Mouse (Mus musculus) heart, embryonic 14.5 days (tissue): ENCODE results near the gene Mcm5. TPM values are rescaled to one million over a fixed set of nuclear protein-coding genes. Genes with fewer than 3 reads are reported as not detected.

Source experiments
- ATAC-seq: fragments of 200-750 bp; cut with Nextera tagmentation; 2 replicates; pipeline ENCODE4 v1.8.0; 2017; ENCODE audit warnings: low read depth, moderate TSS enrichment; ENCODE audit not compliant: insufficient number of reproducible peaks, insufficient read depth, low FRiP score
- H3K27ac ChIP-seq, 2 experiments: fragments of 200-500 bp in 1 of 2; fragments of 300-500 bp in 1 of 2; sonication (generic) in 1 of 2; replicated peaks in 1 of 2; 2 replicates each; pipeline ENCODE4 v1.5.1; 2012 to 2014; ENCODE audit warnings: low read depth in 2 of 2, low read length in 2 of 2, control low read depth in 1 of 2, mild to moderate bottlenecking in 1 of 2, mixed read lengths in 1 of 2; ENCODE audit not compliant: control insufficient read depth in 1 of 2, insufficient read depth in 1 of 2
- H3K27me3 ChIP-seq: fragments of 300-500 bp; sonication (generic); 2 replicates; pipeline ENCODE4 v1.6.1; 2014; ENCODE audit warnings: mild to moderate bottlenecking, low read length, control low read depth; ENCODE audit not compliant: control insufficient read depth, insufficient read depth
- H3K36me3 ChIP-seq: fragments of 300-500 bp; sonication (generic); 2 replicates; pipeline ENCODE4 v1.6.1; 2014; ENCODE audit warnings: mild to moderate bottlenecking, control low read depth, low read length, mixed read lengths; ENCODE audit not compliant: control insufficient read depth, insufficient read depth
- H3K4me1 ChIP-seq, 2 experiments: fragments of 200-500 bp in 1 of 2; fragments of 300-500 bp in 1 of 2; sonication (generic) in 1 of 2; 2 replicates each; pipeline ENCODE4 v1.6.1; 2012 to 2014; ENCODE audit warnings: low read length in 2 of 2, control low read depth in 1 of 2, mixed read lengths in 1 of 2; ENCODE audit not compliant: control insufficient read depth in 2 of 2, insufficient read depth in 2 of 2
- H3K4me2 ChIP-seq: fragments of 300-500 bp; sonication (generic); 2 replicates; pipeline ENCODE4 v1.6.1; 2014; ENCODE audit warnings: mild to moderate bottlenecking, low read length
- H3K4me3 ChIP-seq, 2 experiments: fragments of 200-500 bp in 1 of 2; fragments of 300-500 bp in 1 of 2; sonication (generic) in 1 of 2; 2 replicates each; pipeline ENCODE4 v1.5.1; 2012 to 2014; ENCODE audit warnings: low read length in 2 of 2, mild to moderate bottlenecking in 2 of 2, control low read depth in 1 of 2, low read depth in 1 of 2, moderate library complexity in 1 of 2; ENCODE audit not compliant: control insufficient read depth in 1 of 2, insufficient read depth in 1 of 2
- H3K9ac ChIP-seq: fragments of 300-500 bp; sonication (generic); 2 replicates; pipeline ENCODE4 v1.6.1; 2014; ENCODE audit warnings: mild to moderate bottlenecking, low read length
- H3K9me3 ChIP-seq: fragments of 300-500 bp; sonication (generic); 2 replicates; pipeline ENCODE4 v1.6.1; 2016; ENCODE audit warnings: low read length, control low read depth; ENCODE audit not compliant: control insufficient read depth
- WGBS: fragments of 180-500 bp; shearing (Covaris S2); extraction: QIAGEN DNeasy Blood & Tissue Kit; methylation state at CpG from one replicate; pipeline ENCODE4 v1.1.7; 2014; 5-methylcytosine and 5-hydroxymethylcytosine counted together
- polyA plus RNA-seq: library from polyadenylated mRNA; unstranded; fragments of >200 nt; fragmentation: Nextera tagmentation; extraction: Ambion mirVana; gene quantifications from 2 replicates; pipeline ENCODE4 v1.2.1, GENCODE M21; 2014

Mcm5 gene
- polyA plus RNA-seq: 63.7 and 71.7 TPM in 2 replicates

DNA sequence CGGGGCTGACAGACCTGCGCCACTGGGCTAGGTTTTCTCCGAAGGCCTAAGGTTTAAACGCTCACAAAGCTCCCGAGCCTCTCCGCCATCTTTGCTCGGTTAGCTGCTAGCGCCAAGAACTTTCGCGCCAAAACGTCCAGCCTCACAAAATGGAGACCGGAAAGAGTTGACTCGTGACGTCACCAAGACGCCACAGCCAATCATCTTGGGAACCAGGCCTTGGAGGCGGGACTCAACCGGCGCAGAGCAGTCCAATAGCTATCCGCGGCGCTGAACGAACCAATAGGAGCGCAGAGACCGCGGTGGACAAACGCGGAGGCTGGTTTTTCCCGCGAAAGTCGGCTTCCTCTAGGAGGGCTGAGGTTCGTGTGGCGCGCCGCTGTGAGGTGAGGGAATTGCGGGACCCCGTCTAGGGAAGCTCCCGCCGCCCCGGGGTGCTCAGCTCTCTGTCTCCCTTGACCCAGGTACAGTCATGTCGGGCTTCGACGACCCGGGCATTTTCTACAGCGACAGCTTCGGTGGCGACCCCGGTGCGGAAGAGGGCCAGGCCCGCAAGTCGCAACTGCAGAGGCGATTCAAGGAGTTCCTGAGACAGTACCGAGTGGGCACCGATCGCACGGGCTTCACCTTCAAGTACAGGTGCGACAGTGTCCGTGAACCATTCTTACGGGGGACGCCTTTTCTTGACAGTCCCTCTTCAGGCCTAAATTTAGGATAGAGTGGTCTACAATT lies at the start of gene Mcm5:
Mcm5 (plus strand) TSS at position 334 of the 732 bp plus-strand sequence.
- ATAC-seq: peak; percentile 96
- under 1% methylated on average over 59 of the region's 59 CpGs for WGBS

DNA sequence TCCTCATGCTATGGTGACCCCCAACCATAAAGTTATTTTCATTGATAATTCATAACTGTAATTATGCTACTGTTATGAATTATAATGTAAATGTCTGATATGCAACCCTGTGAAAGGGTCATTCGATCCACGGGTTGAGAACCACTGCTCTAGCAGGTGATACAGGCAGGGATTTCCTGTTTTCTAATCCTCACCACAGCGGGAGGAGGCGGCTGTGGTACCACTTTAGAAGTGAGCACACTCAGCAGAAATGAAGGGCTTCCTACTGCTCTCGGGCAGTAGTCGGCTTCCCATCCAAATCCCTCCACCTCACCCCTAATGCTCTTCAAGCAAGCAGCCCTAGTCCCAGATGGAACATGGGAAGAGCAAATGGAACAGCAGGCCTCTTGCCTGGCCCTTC lies 49.3 kb upstream of the Mcm5 start:
- WGBS: 76% methylated on average over 6 of the region's 6 CpGs
- Histone ChIP-seq H3K9ac (no peak overlapping the region), H3K4me2 (no peak overlapping the region), H3K27ac (no peak overlapping the region), H3K9me3 (no peaks in the 10 kb centered on the region), H3K27me3 (no peaks in the 10 kb centered on the region), H3K36me3 (peaks cover 71% of the 10 kb centered on the region), H3K4me3 (no peak overlapping the region), H3K4me1 (peaks cover 2 to 8% of the 10 kb centered on the region in 2 experiments; a peak in 1 of 4 replicates)
- ATAC-seq: no peak

More for the DNA sequence above, at the start of gene Mcm5:
- no peaks in the 10 kb centered on the region for H3K9me3 ChIP-seq
- H3K4me3 ChIP-seq: peak within 1 kb of the TSS; percentile 75 to 94
- peak within 1 kb of the TSS; percentile 92 for H3K4me2 ChIP-seq
- peak within 1 kb of the TSS; percentile 84 for H3K9ac ChIP-seq
- H3K4me1 ChIP-seq: peaks cover 2 to 12% of the 10 kb centered on the region in 2 experiments; a peak in 3 of 4 replicates
- H3K27me3 ChIP-seq: no peaks in the 10 kb centered on the region
- H3K27ac ChIP-seq: peak within 1 kb of the TSS; percentile 76 to 83
- H3K36me3 ChIP-seq: peaks cover 38% of the 10 kb centered on the region

DNA sequence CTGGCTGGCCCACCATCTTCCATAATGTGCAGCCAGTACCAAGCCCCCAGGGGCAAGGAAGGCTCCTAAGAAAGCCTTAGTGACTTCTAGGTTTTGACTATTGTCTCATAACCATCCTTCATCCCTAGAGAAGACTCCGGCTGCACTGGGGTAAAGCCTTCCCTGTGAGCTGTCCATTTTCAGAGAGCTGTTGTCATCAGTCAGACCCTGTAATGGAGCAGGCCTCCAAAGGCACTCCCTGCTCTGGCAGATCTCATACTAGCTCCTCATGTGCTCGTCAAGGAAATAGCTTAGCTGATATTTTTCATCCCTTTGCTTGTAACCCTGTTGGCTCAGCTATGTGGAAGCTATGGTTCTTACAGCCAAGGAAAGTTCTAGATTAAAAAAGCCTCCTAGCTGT lies 48.6 kb upstream of the Mcm5 start:
- Histone ChIP-seq H3K27ac (no peak overlapping the region), H3K36me3 (peaks cover 78% of the 10 kb centered on the region), H3K4me2 (no peak overlapping the region), H3K9ac (no peak overlapping the region), H3K4me3 (no peak overlapping the region), H3K9me3 (no peaks in the 10 kb centered on the region), H3K4me1 (peaks cover 2 to 8% of the 10 kb centered on the region in 2 experiments; a peak in 1 of 4 replicates), H3K27me3 (no peaks in the 10 kb centered on the region)
- no peak for ATAC-seq
- WGBS: 61% methylated on average over 2 of the region's 2 CpGs

DNA sequence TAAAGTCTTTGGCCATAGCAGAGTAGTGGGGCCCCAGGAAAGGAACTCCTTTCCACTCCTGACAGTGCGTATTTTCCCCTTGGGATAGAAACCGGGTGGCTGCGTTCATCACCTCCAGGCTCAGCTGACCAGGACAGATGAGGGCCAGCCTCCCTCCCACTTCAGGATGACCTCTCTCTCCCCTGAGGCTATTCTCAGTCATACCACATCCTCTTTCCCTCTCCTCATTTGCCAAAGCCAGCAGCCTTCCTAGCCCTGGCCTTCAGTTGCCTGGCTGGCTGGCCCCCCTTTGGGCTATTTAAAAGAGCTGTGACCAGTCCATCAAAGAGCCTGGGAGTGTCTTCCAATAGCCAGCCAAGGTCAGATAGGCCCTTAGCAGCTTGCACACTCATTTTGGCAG lies 46.1 kb upstream of the Mcm5 start:
- no peak overlapping the region for H3K27ac ChIP-seq
- H3K4me1 ChIP-seq: peaks cover 2 to 8% of the 10 kb centered on the region in 2 experiments; a peak in 1 of 4 replicates
- no peak overlapping the region for H3K4me3 ChIP-seq
- no peaks in the 10 kb centered on the region for H3K9me3 ChIP-seq
- no peak overlapping the region for H3K4me2 ChIP-seq
- H3K9ac ChIP-seq: no peak overlapping the region
- no peaks in the 10 kb centered on the region for H3K27me3 ChIP-seq
- 51% methylated on average over 3 of the region's 3 CpGs for WGBS
- no peak for ATAC-seq
- H3K36me3 ChIP-seq: peaks cover 80% of the 10 kb centered on the region

DNA sequence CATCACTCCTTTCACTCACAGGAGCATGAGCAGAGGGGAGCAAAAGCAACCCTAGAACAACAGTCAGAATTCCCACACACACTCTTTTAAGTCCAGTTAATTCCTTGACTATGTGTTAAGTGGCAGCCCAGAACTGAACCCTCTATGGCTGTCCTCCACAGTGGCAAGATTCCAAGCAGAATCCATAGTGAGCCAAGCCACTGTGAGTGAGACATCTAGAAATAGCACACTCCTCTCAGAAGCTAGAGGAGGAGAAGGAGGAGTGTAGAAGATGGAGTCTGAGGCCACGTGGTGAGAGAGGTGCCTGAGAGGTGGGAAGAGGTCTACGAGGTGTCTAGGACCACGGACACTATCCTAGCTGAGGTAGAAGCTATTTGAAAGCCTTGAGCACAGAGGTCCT lies 44.6 kb upstream of the Mcm5 start:
- peaks cover 73% of the 10 kb centered on the region for H3K36me3 ChIP-seq

DNA sequence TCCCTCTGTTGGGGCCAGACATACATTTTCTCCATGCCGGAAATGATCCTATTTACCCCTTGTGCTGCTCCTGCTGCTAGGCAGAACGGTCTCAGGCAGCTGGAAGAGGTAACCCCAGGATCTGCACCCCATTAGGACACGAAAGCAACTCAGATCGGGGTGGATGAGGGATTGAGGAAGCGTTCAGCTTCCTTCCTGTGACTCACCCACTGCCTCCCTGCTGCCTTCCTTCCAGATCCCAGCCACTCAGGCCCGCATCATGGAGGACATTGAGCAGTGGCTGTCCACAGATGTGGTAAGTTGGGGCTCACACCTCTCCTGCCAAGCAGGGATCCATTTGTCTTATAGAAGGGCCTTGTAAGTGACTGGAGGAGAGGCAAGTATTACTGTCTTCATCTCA lies 42.1 kb upstream of the Mcm5 start:
- no peak overlapping the region for H3K9ac ChIP-seq
- no peak overlapping the region for H3K27ac ChIP-seq
- H3K9me3 ChIP-seq: no peaks in the 10 kb centered on the region
- no peak overlapping the region for H3K4me3 ChIP-seq
- H3K4me1 ChIP-seq: peaks cover 2 to 8% of the 10 kb centered on the region in 2 experiments; a peak in 1 of 4 replicates
- no peaks in the 10 kb centered on the region for H3K27me3 ChIP-seq
- no peak for ATAC-seq
- WGBS: 68% methylated on average over 6 of the region's 6 CpGs
- H3K36me3 ChIP-seq: peaks cover 48% of the 10 kb centered on the region
- no peak overlapping the region for H3K4me2 ChIP-seq

More for the DNA sequence above, 44.6 kb upstream of the Mcm5 start:
- H3K4me1 ChIP-seq: peaks cover 2 to 8% of the 10 kb centered on the region in 2 experiments; a peak in 1 of 4 replicates
- no peak overlapping the region for H3K27ac ChIP-seq
- WGBS: 65% methylated on average over 3 of the region's 3 CpGs
- no peak for ATAC-seq
- H3K9me3 ChIP-seq: no peaks in the 10 kb centered on the region
- H3K27me3 ChIP-seq: no peaks in the 10 kb centered on the region
- H3K4me3 ChIP-seq: no peak overlapping the region
- H3K4me2 ChIP-seq: no peak overlapping the region
- H3K9ac ChIP-seq: no peak overlapping the region

DNA sequence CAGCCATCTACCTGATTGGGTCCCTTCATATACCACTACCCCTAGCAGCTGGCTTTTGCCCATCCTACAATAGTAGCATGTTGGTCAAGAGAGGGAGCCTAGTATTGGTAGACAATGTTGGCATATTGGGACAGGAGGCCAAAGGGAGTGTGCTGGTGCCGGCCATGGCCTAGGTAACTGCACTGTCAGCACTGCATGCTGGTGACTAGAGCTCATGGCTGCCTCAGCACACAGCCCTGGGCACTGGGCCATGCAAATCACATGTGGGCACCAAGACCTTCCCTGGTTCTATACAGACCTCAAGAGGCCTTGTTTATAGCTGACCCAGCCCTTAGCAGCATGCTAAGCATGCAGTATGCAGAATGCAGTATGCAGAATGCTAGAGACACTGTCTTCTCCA lies 39.1 kb upstream of the Mcm5 start:
- no peak overlapping the region for H3K4me2 ChIP-seq
- WGBS: 79% methylated on average over 1 of the region's 1 CpGs
- H3K27me3 ChIP-seq: no peaks in the 10 kb centered on the region
- ATAC-seq: 0 out of 2 replicates have a peak, but pooled peaks have one; percentile 27
- H3K36me3 ChIP-seq: peaks cover 32% of the 10 kb centered on the region
- H3K4me1 ChIP-seq: no peaks in the 10 kb centered on the region
- no peak overlapping the region for H3K4me3 ChIP-seq
- H3K9me3 ChIP-seq: no peaks in the 10 kb centered on the region
- no peak overlapping the region for H3K27ac ChIP-seq
- no peak overlapping the region for H3K9ac ChIP-seq
